Mouse (Mus musculus) kidney, embryonic 14.5 days (tissue): ENCODE data around the gene Cxcr4. TPM values are rescaled to one million over a fixed set of nuclear protein-coding genes. Genes with fewer than 3 reads are reported as not detected.
A peak's percentile ranks its signal among the peaks of the same experiment; 100 is the strongest.

Source experiments
- ATAC-seq: fragments of 200-750 bp; cut with Nextera tagmentation; 2 replicates; pipeline ENCODE4 v1.8.0; 2017; ENCODE audit warnings: moderate number of reproducible peaks, mild to moderate bottlenecking, moderate TSS enrichment, moderate library complexity; ENCODE audit not compliant: low FRiP score, low TSS enrichment
- H3K27ac ChIP-seq: fragments of 300-500 bp; sonication (generic); 2 replicates; pipeline ENCODE4 v1.5.1; 2014; ENCODE audit warnings: low read depth, mild to moderate bottlenecking, low read length, moderate library complexity, mixed read lengths
- H3K27me3 ChIP-seq: fragments of 300-500 bp; sonication (generic); 2 replicates; pipeline ENCODE4 v1.6.1; 2014; ENCODE audit warnings: mild to moderate bottlenecking, low read length; ENCODE audit not compliant: control insufficient read depth, insufficient read depth
- H3K36me3 ChIP-seq: fragments of 300-500 bp; sonication (generic); 2 replicates; pipeline ENCODE4 v1.6.1; 2014; ENCODE audit warnings: low read length, mixed read lengths; ENCODE audit not compliant: control insufficient read depth, insufficient read depth
- H3K4me1 ChIP-seq: fragments of 300-500 bp; sonication (generic); 2 replicates; pipeline ENCODE4 v1.6.1; 2014; ENCODE audit warnings: low read length, mixed read lengths; ENCODE audit not compliant: control insufficient read depth, insufficient read depth
- H3K4me2 ChIP-seq: fragments of 300-500 bp; sonication (generic); replicated peaks from 2 replicates; pipeline ENCODE4 v1.6.1; 2014; ENCODE audit warnings: low read depth, mild to moderate bottlenecking, low read length
- H3K4me3 ChIP-seq: fragments of 300-500 bp; sonication (generic); 2 replicates; pipeline ENCODE4 v1.5.1; 2014; ENCODE audit warnings: mild to moderate bottlenecking, low read length
- H3K9ac ChIP-seq: fragments of 300-500 bp; sonication (generic); 2 replicates; pipeline ENCODE4 v1.6.1; 2014; ENCODE audit warnings: low read depth, mild to moderate bottlenecking, low read length, moderate library complexity
- H3K9me3 ChIP-seq: fragments of 300-500 bp; sonication (generic); 2 replicates; pipeline ENCODE4 v1.6.1; 2016; ENCODE audit warnings: low read length; ENCODE audit not compliant: control insufficient read depth
- WGBS: fragments of 180-500 bp; shearing (Covaris S2); extraction: QIAGEN DNeasy Blood & Tissue Kit; methylation state at CpG from one replicate; pipeline ENCODE4 v1.1.7; 2014; 5-methylcytosine and 5-hydroxymethylcytosine counted together
- polyA plus RNA-seq: library from polyadenylated mRNA; unstranded; fragments of >200 nt; fragmentation: Nextera tagmentation; extraction: Ambion mirVana; gene quantifications from 2 replicates; pipeline ENCODE4 v1.2.1, GENCODE M21; 2014

Gene Cxcr4
- polyA plus RNA-seq, 1 experiment from 2014 or later: 10.7 TPM

DNA sequence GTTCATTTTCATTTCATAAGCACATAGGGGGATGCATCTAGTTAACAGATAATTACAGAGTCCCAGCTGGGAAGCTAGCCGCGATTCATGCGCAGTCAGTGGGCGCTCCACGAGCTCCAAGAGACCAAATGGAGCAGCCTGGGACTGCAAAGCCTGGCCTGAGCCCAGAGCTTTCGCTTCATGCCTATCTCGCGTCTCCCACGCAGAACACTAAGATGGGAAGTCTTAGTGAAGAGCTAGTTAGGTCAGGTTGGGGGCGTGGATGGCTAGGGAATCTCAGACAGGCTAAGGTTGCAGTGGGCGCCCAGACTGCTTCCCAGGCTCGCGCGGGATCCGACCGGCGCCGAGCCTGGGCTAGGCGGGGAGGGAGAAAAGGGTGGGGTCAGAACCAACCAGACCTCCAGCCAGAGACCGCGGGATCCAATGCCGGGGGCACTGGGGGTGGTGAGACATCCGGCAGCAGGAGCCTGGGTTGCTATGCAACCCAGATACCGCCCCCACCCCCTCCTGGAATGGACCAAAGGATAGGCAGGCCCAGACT, 938 bp upstream of the Cxcr4 start:
- ATAC-seq: peak; percentile 57
- H3K9me3 ChIP-seq: no peaks in the 10 kb centered on the region
- H3K27me3 ChIP-seq: no peaks in the 10 kb centered on the region
- WGBS: under 1% methylated on average over 21 of the region's 24 CpGs
- H3K4me2 ChIP-seq: peak overlapping the region; percentile 85
- peaks cover 14% of the 10 kb centered on the region; the same call in 1 of the 2 replicates for H3K36me3 ChIP-seq
- H3K27ac ChIP-seq: peak overlapping the region; percentile 5; the same call in 1 of the 2 replicates
- peak overlapping the region; percentile 70; the same call in 1 of the 2 replicates for H3K9ac ChIP-seq
- peaks cover 13% of the 10 kb centered on the region; the same call in 1 of the 2 replicates for H3K4me1 ChIP-seq
- peak overlapping the region; percentile 67 for H3K4me3 ChIP-seq

DNA sequence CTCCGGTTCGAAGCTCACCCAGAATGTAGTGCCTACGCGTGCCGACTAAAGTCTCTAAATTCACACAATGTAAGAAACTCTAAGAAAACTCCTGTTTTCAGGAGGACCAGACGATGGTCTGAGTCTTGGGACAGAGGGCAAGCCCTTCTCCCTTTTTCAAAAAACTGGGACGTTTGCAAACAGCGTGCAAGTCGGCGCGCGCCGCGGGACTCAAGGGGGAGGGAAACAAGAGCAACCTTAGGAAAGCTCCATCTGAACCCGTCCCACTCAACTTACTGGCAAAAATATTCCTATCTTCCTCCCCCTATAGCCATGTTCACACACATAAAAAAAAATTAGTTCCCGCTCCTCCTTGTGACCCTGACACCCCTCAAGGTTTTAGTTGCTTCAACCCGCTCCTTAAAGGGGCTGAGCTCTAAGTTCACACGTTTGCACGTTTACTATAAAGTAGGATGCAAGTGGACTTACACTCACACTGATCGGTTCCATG, 327 bp downstream of the Cxcr4 start:
- Histone ChIP-seq H3K4me1 (peaks cover 8% of the 10 kb centered on the region; the same call in 1 of the 2 replicates), H3K4me3 (peak overlapping the region; percentile 67), H3K27ac (peak overlapping the region; percentile 59; the same call in 1 of the 2 replicates), H3K4me2 (peak overlapping the region; percentile 85), H3K27me3 (no peaks in the 10 kb centered on the region), H3K36me3 (peaks cover 17% of the 10 kb centered on the region; the same call in 1 of the 2 replicates), H3K9me3 (no peaks in the 10 kb centered on the region), H3K9ac (peak overlapping the region; percentile 70)
- WGBS: under 1% methylated on average over 20 of the region's 20 CpGs
- no peak; the same call in 1 of the 2 replicates for ATAC-seq

DNA sequence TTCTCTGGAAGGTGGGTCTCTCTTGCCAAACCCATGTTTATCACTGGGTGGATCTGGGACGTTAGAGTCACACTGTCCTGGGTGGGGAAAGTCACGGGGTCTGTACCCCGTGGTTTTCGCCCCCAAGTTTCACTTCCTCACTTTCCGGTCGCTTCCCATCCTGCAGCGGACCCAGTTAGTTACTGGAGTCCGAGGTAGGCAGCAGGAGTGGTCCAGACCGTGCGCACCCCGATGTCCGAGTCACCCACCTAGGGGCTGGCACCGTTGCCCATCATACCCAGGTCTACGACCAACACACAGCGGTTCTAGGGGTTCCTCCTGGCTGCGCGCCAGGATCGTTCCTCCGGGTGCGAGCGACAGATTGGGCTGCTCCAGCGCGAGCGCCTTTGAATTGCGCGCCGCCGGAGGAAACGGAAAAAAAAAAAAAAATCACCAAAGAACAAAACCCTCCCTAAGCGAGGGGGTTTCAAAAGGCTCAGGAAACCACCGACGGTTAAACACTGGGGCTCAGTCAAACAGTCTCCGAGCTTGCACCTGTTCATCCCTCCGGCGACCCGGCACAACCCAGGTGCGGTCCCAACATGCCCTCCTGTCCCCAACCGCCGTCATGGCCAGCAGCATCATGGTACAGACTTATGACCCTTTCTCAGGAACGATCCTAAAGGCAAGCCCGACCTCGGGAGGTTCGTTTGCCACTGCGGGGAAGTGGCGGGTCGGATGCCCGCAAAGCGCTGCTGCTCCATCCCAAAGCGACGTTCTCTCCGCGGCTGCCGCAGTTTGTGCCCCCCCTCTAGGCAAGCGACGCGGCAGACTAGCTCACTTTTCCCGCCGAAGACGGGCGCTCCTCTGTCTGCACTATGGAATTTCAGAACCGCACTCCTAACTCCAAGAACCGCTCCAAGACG, 1.0 kb downstream of the Cxcr4 start:
- H3K9me3 ChIP-seq: no peaks in the 10 kb centered on the region
- H3K36me3 ChIP-seq: peaks cover 17% of the 10 kb centered on the region; the same call in 1 of the 2 replicates
- ATAC-seq: no peak
- WGBS: under 1% methylated on average over 63 of the region's 63 CpGs
- peaks cover 8% of the 10 kb centered on the region; the same call in 1 of the 2 replicates for H3K4me1 ChIP-seq
- peak overlapping the region; percentile 67 for H3K4me3 ChIP-seq
- peak overlapping the region; percentile 59; the same call in 1 of the 2 replicates for H3K27ac ChIP-seq
- H3K4me2 ChIP-seq: peak overlapping the region; percentile 85
- H3K27me3 ChIP-seq: no peaks in the 10 kb centered on the region
- peak overlapping the region; percentile 70 for H3K9ac ChIP-seq

DNA sequence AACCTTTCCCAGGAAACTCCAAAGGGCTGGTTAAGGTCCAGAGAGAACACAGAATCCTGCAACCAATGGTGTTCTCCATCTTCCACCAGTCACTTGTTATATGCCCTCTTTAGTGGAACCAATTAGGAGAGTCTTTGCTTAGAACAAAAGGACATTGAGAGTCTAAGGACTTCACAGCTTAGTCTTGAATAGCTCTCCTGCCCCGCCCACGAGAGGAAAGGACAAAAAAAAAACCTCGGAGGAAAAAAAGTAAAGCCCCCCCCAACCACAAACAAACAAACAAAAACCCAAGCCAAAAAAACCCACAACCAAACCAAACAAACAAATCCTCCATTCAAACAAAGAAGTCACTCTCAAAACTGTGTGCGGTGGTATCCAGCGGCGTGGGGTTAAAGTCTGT, 2.1 kb downstream of the Cxcr4 start:
- Histone ChIP-seq H3K36me3 (peaks cover 17% of the 10 kb centered on the region; the same call in 1 of the 2 replicates), H3K4me2 (peak overlapping the region; percentile 85), H3K4me3 (peak overlapping the region; percentile 67), H3K27me3 (no peaks in the 10 kb centered on the region), H3K27ac (no peak overlapping the region), H3K9ac (no peak overlapping the region), H3K4me1 (no peaks in the 10 kb centered on the region), H3K9me3 (no peaks in the 10 kb centered on the region)
- 3% methylated on average over 6 of the region's 6 CpGs for WGBS
- no peak for ATAC-seq

DNA sequence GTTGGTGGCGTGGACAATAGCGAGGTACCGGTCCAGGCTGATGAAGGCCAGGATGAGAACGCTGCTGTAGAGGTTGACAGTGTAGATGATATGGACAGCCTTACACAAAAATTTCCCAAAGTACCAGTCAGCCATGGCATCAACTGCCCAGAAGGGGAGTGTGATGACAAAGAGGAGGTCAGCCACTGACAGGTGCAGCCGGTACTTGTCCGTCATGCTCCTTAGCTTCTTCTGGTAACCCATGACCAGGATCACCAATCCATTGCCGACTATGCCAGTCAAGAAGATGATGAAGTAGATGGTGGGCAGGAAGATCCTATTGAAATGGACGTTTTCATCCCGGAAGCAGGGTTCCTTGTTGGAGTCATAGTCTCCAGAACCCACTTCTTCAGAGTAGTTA, 2.6 kb downstream of the Cxcr4 start:
- H3K4me1 ChIP-seq: no peaks in the 10 kb centered on the region
- 75% methylated on average over 9 of the region's 9 CpGs for WGBS
- peak overlapping the region; percentile 85 for H3K4me2 ChIP-seq
- no peak overlapping the region for H3K27ac ChIP-seq
- peak overlapping the region; percentile 67; the same call in 1 of the 2 replicates for H3K4me3 ChIP-seq
- no peaks in the 10 kb centered on the region for H3K27me3 ChIP-seq
- H3K9me3 ChIP-seq: no peaks in the 10 kb centered on the region
- ATAC-seq: no peak
- H3K9ac ChIP-seq: no peak overlapping the region
- peaks cover 17% of the 10 kb centered on the region; the same call in 1 of the 2 replicates for H3K36me3 ChIP-seq

DNA sequence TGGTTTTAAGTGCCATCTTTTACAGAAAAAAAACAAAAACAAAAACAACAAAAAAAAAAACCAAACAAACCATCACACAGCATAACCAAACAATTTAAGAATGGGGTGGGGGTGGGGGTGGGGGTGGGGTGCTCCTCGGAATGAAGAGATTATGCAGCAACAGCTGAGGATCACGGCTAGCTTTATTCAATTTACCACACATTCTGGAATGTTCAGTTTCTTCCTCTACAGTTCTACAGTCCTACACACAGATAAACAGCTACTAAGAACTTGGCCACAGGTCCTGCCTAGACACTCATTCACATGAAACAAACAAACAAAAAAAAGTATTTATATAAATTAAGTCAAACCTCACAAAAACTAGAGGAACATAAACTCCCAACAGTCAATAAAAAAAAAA, 3.8 kb downstream of the Cxcr4 start:
- Histone ChIP-seq H3K4me2 (no peak overlapping the region), H3K9ac (no peak overlapping the region), H3K36me3 (peaks cover 17% of the 10 kb centered on the region; the same call in 1 of the 2 replicates), H3K27ac (no peak overlapping the region), H3K27me3 (no peaks in the 10 kb centered on the region), H3K9me3 (no peaks in the 10 kb centered on the region), H3K4me3 (no peak overlapping the region), H3K4me1 (no peaks in the 10 kb centered on the region)
- ATAC-seq: no peak
- whole genome bisulfite sequencing: 68% methylated on average over 2 of the region's 2 CpGs

DNA sequence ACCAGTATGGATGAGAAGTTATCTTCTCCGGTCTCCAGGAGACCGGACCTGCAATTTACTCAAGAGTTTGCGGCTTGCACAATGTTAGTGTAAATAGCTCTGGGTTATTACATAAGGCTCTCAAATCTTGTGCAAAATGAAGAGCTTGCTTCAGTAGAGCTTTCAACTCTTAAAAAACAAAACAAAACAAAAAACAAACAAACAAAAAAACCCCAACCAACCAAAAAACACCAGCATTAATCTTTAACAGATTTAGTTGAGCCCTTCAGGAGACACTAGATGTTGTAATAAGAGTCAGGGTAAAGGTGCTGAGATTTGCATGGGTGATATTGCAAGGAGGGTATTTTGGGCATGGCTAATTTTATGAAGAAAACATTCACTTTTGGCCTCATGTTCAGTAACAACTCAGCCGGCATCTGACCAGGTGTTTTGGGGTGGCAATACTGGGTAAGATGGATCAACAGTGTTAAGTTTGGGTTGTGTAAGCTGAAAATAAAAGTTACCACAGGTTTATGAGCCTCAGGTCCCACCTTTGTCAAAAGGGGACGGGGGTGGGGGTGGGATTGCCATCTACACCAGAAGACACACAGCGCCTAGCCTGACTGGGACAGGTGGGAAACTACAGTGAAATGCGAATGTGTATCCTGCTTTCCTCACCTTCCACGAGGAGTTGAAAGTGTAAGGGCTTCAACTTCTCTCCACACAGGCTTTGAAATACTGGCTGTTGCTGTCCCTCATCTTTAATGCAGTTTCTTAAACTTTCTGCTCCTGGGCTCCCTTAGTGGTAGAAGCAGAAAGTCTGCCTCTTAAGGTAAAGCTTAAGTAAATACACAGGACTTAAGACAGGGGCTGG, 4.9 kb downstream of the Cxcr4 start:
- WGBS: 73% methylated on average over 8 of the region's 8 CpGs
- Histone ChIP-seq H3K27me3 (no peaks in the 10 kb centered on the region), H3K36me3 (peaks cover 17% of the 10 kb centered on the region; the same call in 1 of the 2 replicates), H3K9me3 (no peaks in the 10 kb centered on the region), H3K4me3 (no peak overlapping the region), H3K9ac (no peak overlapping the region), H3K27ac (no peak overlapping the region), H3K4me1 (no peaks in the 10 kb centered on the region), H3K4me2 (no peak overlapping the region)
- no peak for ATAC-seq

DNA sequence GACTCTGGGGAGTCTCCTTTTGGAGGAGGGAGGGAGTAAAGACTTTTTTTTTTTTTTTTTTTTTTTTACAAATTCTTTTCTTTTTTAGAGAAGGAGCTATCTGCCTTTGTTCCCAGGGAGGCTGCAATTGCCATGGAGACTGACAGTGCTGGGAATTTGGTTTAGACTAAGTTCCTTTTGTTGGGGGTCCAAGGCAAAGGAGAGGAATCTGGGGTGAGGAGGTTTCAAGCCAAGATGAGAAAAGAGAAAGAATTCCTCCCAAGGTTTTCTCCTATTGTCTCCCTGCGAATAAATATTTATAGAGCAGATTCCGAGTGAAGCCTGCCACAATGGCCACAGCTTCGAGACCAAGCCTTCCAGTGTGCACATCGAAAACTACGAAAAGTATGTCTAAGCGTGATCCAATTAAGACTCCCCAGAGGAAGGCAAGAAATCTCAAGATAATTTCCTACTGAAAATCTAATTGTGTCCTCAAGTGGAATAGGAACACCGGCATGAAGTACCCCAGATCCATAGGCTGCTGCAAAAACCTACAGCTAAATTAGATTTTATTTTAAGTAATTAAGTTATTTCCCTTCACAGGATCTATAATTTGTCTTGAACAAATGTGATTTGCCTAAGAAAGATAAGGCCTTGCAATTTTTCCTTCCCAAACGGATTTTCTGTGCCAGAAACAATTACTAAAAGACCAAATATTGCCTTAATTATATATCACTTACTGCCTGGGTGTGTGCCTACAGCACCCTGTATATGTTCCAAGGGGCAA, 5.7 kb downstream of the Cxcr4 start:
- H3K4me3 ChIP-seq: no peak overlapping the region
- H3K36me3 ChIP-seq: peaks cover 17% of the 10 kb centered on the region; the same call in 1 of the 2 replicates
- no peaks in the 10 kb centered on the region for H3K4me1 ChIP-seq
- H3K4me2 ChIP-seq: no peak overlapping the region
- 0 out of 2 replicates have a peak, but pooled peaks cover under 1% of the 10 kb centered on the region for H3K9me3 ChIP-seq
- 80% methylated on average over 8 of the region's 8 CpGs for WGBS
- H3K27ac ChIP-seq: no peak overlapping the region
- no peaks in the 10 kb centered on the region for H3K27me3 ChIP-seq
- H3K9ac ChIP-seq: no peak overlapping the region
- ATAC-seq: no peak
